Mouse (Mus musculus): Measurements from ENCODE around the gene Zfp598.

DNA sequence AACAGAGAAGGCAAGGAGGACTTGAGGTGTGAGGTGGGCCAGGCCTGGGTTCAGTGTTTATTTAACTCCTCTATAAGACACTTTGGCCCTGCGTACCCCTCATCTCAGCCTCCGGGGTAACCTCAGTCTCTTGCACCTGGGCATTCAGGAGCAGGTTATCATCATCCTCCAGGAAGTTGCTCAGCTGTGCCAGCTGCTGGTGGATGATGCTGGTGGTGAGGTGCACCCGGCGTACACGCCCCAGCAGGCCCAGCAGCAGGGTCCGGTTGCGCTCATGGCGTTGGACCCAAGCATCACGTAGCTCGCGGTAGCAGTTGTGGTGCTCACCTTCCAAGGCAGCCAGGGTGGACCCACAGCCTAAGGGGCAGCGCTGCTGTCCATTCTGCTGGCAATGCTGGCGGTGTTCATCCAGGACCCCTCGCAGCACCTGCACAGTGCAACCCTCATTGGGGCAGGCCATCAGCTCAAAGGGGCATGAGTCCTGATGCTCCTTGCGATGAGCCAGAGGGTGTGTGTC is 46.7 kb downstream of the Zfp598 start:
- TF ChIP-seq EP300 (IDR thresholded peaks at IDR 0.05; ENCODE audit: insufficient read depth, low read depth, low read length) = no peak
- no peak for TF ChIP-seq CTCF (IDR thresholded peaks at IDR 0.05; ENCODE audit: low read depth, low read length)
- no peak for TF ChIP-seq POLR2A (IDR thresholded peaks at IDR 0.05; ENCODE audit: insufficient read depth, low read length)

All from ES-Bruce4 (cell line).